Mouse (Mus musculus): ENCODE measurements at regions not wholly inside any gene's neighbourhood (a gene's known extent, or its start where the extent isn't known, plus 50 kb on each side); places are given as distances from the start of the nearest gene placed in this dataset.

DNA sequence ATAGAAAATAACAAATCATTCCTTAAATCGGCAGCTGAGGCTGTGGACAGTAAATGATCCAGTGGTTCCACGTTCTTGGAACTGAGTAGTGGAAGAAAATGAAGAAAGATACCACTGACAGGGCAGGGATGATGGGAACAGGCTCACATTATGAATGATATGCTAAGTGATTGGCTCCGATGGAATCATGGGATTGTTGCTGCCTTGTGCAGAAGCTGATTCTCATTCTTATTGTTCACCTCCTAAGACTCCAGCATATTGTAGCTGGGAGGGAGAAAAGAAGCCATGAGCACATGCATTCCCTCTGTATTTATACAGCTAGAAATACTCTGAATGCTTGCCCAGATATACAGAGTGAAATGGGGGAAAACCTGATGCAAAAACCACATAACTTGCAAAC is 777.3 kb upstream of the Gm8797 start:
- no peak for DNase-seq

DNA sequence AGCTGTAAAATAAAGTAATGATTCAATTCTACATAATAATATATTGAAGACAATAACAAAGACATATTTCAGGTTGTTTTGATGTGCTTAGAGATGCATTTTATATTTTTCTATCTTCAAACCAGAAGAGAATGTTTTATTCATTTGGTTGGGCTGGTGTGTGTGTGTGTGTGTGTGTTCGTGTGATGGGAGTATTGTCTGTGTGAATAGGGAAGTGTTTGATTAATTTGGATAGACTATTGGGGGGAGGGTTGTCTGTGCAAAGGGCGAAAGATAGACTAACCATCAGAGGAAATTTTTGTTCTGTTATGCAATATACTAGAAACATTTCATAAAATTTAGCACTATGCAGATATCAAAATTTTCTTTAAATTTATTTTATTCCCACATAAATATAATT is 776.8 kb upstream of the Gm8797 start:
- no peak for DNase-seq

DNA sequence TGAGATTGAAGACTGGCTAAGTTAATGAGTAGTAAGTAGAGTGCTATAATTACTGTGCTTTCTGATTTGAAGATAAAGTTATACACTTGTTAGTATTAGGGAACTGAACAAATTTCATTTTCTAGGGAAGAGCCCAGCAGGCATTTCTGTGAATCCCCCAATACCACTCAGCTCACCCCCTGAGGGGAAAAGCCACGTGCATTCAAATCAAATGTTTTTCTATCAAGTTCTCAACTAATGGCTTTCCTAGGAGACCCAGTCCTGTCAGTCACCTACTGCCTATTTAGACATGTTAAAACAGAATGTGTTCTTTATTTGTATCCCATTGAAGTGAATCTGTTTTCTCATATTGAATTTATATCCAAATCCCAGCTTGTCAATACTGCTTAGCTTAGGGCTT is 775.9 kb upstream of the Gm8797 start:
- DNase-seq: no peak

DNA sequence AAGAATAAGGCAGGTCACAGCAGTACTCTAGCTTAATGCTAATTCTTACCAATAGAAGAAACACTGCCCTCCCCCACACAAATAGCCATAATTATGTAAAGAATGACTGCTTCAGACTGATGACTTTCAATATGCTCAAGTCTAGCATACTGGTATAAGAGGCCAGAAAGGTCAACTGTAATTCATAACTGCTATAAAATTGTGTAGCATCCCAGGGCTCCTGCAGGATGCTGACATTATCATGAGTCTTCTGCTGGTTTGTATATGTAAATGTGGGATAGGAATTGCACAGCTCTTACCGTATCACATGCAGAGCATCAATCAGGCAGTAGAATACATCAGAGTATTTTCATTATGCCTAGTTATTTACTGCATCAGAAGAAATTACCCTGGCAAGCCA is 774.3 kb upstream of the Gm8797 start:
- no peak for DNase-seq

DNA sequence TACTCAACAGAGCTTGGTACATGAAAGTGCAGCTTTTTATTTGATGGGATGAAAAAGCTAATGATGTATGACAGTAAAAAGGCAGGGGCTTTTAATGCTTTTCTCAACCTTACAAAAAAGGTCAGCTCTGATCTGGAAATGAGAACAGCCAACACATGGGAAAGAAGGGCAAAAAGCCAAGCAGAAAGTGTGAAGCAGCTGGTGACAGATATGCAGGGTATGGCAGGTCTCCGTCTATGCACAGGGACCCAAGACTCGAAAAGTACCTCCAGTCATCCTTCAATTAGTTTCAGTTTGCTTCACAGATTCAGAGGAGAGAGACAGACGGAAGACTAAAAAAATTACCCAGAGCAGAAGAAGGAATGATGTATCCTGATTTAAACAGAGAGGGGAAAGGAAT is 732.9 kb upstream of the Gm8797 start:
- DNase-seq: no peak
